Mouse (Mus musculus): ENCODE data around the gene Zfpl1. TPM values are rescaled to one million over a fixed set of nuclear protein-coding genes. Genes with fewer than 3 reads are reported as not detected.

The Zfpl1 gene
- polyA plus RNA-seq, 1 experiment from 2014 or later = 62.7 TPM

DNA sequence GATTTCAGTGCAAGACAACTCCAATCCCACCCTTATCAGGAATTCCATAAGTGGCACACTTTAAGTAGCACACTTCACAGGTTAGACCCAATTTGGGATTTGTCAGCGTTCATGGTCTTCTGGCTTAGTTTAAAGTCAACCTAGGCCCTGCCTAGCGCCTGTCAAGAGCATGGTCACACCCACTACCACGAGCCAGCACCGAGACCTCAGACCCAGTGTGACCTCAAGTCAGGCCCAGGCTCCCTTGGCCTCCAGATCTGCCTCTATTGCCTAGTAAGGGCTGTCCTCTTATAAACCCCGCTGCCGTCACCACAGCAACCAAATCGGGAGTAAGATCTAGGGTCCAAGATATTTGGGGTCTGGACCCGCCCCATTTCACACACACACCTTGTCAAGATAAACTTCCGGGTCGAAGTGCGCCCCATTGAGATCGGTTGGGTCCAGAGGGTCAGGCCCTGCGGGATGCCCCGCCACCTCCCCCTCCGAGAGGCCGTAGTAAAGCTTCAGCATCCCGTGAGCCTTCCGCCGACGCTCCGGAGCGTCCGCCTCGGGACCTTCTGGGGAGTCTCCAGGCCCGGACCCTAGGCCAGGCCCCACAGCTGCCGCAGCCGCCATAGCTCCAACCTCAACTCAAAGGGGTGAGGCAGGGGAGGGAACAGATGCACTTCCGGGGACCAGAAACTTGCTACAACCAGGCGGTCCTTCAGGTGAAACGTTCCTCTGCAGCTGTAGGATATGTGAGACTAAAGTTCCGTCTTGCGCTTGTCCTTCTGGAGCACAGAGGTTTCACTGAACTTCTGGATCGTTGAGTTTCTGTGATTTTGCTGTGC is 8.0 kb downstream of the Zfpl1 start, which contains the start of gene Vps51:
Vps51 (minus strand) TSS at position 668 of the 830 bp plus-strand sequence.
- Histone ChIP-seq H3K4me3 (replicated peaks; ENCODE audit: low read length) (peak within 1 kb of the TSS; percentile 81), H3K4me2 (ENCODE audit: low read depth, low read length) (peak within 1 kb of the TSS; percentile 93), H3K27ac (ENCODE audit: low read length) (peak within 1 kb of the TSS; percentile 84), H3K4me1 (ENCODE audit: control insufficient read depth, insufficient read depth, low read length) (peaks cover 5% of the 10 kb centered on the region), H3K36me3 (ENCODE audit: control insufficient read depth, insufficient read depth, low read length) (peaks cover 4% of the 10 kb centered on the region; the same call in 1 of the 2 replicates), H3K9ac (ENCODE audit: low read length) (peak within 1 kb of the TSS; percentile 87), H3K27me3 (ENCODE audit: control insufficient read depth, insufficient read depth, low read length) (no peaks in the 10 kb centered on the region), H3K9me3 (replicated peaks; ENCODE audit: control insufficient read depth, low read length) (no peaks in the 10 kb centered on the region)
- peak; percentile 88 for ATAC-seq (ENCODE audit: insufficient read depth, low FRiP score)
- WGBS = under 1% methylated on average over 33 of the region's 33 CpGs

DNA sequence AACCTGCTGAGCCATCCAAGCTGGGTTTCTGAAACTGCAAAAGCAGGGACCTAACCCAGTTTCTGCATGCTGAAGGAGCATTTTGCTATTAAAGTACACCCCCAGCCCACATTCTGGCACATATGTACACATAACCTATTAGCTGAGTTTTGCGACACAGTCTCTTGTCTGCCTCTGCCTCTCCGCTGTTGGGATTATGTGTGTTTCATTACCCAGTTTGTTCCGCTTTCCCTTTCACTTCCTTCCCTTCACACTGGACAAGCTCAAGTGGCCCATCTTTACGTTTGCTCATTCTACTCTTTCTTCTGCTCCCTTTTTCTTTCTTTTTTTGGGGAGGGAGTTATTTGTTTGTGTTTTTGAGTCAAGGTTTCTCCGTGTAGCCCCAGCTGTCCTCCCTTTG is 10.9 kb downstream of the Zfpl1 start:
- H3K4me3 ChIP-seq (replicated peaks; ENCODE audit: low read length) = no peak overlapping the region
- H3K9me3 ChIP-seq (replicated peaks; ENCODE audit: control insufficient read depth, low read length) = no peaks in the 10 kb centered on the region
- H3K27ac ChIP-seq (ENCODE audit: low read length) = no peak overlapping the region
- ATAC-seq (ENCODE audit: insufficient read depth, low FRiP score) = no peak
- H3K4me1 ChIP-seq (ENCODE audit: control insufficient read depth, insufficient read depth, low read length) = peaks cover 5% of the 10 kb centered on the region
- H3K4me2 ChIP-seq (ENCODE audit: low read depth, low read length) = no peak overlapping the region
- WGBS = 91% methylated on average over 5 of the region's 5 CpGs
- no peaks in the 10 kb centered on the region for H3K27me3 ChIP-seq (ENCODE audit: control insufficient read depth, insufficient read depth, low read length)
- no peak overlapping the region for H3K9ac ChIP-seq (ENCODE audit: low read length)
- peaks cover 6% of the 10 kb centered on the region; the same call in 1 of the 2 replicates for H3K36me3 ChIP-seq (ENCODE audit: control insufficient read depth, insufficient read depth, low read length)

DNA sequence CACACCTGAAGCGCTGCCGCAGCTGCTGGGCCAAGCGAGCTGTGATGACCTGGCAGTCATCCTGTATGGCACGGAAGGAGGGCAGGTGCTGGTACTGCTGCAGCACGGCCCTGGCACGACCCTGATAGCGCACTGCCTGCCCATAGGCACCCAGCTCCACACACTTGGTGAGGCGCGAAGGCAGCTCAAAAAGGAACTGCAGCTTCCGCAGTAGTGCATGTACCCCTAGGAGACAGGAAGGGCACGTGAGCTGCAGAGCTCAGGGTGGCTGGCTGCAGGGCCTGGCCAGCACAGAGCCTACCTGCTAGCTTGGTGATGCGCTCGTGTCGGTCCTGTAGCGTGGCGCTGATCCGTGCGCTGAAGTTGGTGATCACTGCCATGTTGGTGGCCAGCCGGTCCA is 13.5 kb downstream of the Zfpl1 start:
- no peak overlapping the region for H3K4me3 ChIP-seq (replicated peaks; ENCODE audit: low read length)
- H3K9me3 ChIP-seq (replicated peaks; ENCODE audit: control insufficient read depth, low read length) = no peaks in the 10 kb centered on the region
- no peak overlapping the region for H3K9ac ChIP-seq (ENCODE audit: low read length)
- H3K27ac ChIP-seq (ENCODE audit: low read length) = no peak overlapping the region
- H3K27me3 ChIP-seq (ENCODE audit: control insufficient read depth, insufficient read depth, low read length) = no peaks in the 10 kb centered on the region
- no peak for ATAC-seq (ENCODE audit: insufficient read depth, low FRiP score)
- 92% methylated on average over 19 of the region's 19 CpGs for WGBS
- no peak overlapping the region for H3K4me2 ChIP-seq (ENCODE audit: low read depth, low read length)
- H3K4me1 ChIP-seq (ENCODE audit: control insufficient read depth, insufficient read depth, low read length) = peaks cover 17% of the 10 kb centered on the region
- peaks cover 6% of the 10 kb centered on the region; the same call in 1 of the 2 replicates for H3K36me3 ChIP-seq (ENCODE audit: control insufficient read depth, insufficient read depth, low read length)

- no peaks in the 10 kb centered on the region for H3K9me3 ChIP-seq (replicated peaks; ENCODE audit: control insufficient read depth, low read length)
Measured at GRCm38 (mm10) chr19:6070571-6071250, 14.0 kb downstream of the Zfpl1 start.

GRCm38 (mm10) chr19:6069851-6070250 is 14.9 kb downstream of the Zfpl1 start:
- H3K4me1 ChIP-seq (ENCODE audit: control insufficient read depth, insufficient read depth, low read length) = peaks cover 14% of the 10 kb centered on the region
- no peak overlapping the region for H3K27ac ChIP-seq (ENCODE audit: low read length)
- no peak overlapping the region for H3K4me3 ChIP-seq (replicated peaks; ENCODE audit: low read length)
- H3K27me3 ChIP-seq (ENCODE audit: control insufficient read depth, insufficient read depth, low read length) = no peaks in the 10 kb centered on the region
- ATAC-seq (ENCODE audit: insufficient read depth, low FRiP score) = no peak
- no peaks in the 10 kb centered on the region for H3K9me3 ChIP-seq (replicated peaks; ENCODE audit: control insufficient read depth, low read length)
- no peak overlapping the region for H3K4me2 ChIP-seq (ENCODE audit: low read depth, low read length)
- peaks cover 6% of the 10 kb centered on the region; the same call in 1 of the 2 replicates for H3K36me3 ChIP-seq (ENCODE audit: control insufficient read depth, insufficient read depth, low read length)
- H3K9ac ChIP-seq (ENCODE audit: low read length) = no peak overlapping the region
- 86% methylated on average over 10 of the region's 10 CpGs for WGBS

More at GRCm38 (mm10) chr19:6070571-6071250, 14.0 kb downstream of the Zfpl1 start:
- H3K27me3 ChIP-seq (ENCODE audit: control insufficient read depth, insufficient read depth, low read length) = no peaks in the 10 kb centered on the region
- ATAC-seq (ENCODE audit: insufficient read depth, low FRiP score) = no peak
- no peak overlapping the region for H3K27ac ChIP-seq (ENCODE audit: low read length)
- no peak overlapping the region for H3K9ac ChIP-seq (ENCODE audit: low read length)
- H3K4me1 ChIP-seq (ENCODE audit: control insufficient read depth, insufficient read depth, low read length) = peaks cover 14% of the 10 kb centered on the region
- WGBS = 90% methylated on average over 31 of the region's 31 CpGs
- no peak overlapping the region for H3K4me2 ChIP-seq (ENCODE audit: low read depth, low read length)
- H3K36me3 ChIP-seq (ENCODE audit: control insufficient read depth, insufficient read depth, low read length) = peaks cover 6% of the 10 kb centered on the region; the same call in 1 of the 2 replicates
- no peak overlapping the region for H3K4me3 ChIP-seq (replicated peaks; ENCODE audit: low read length)

DNA sequence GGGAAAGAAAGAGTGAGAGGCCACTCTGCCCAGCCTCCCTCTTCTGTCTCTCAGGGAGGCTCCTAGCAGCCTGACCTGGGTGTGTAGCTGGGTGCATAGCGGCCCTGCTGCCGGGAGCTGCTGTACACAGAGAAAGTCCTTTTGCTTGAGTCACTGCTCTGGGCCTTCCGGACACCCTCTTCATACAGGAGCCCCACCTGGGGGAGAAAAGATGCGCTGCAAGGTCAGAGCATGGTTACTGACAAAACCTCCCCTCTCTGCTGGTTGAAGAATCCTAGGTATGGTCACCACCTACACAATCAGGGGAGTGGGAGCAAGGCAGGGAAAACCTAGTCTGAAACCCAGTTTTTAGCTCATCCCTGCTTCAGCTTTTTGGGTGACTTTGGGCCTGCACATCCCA is 15.8 kb downstream of the Zfpl1 start:
- H3K9ac ChIP-seq (ENCODE audit: low read length) = no peak overlapping the region
- H3K27me3 ChIP-seq (ENCODE audit: control insufficient read depth, insufficient read depth, low read length) = no peaks in the 10 kb centered on the region
- peaks cover 6% of the 10 kb centered on the region; the same call in 1 of the 2 replicates for H3K36me3 ChIP-seq (ENCODE audit: control insufficient read depth, insufficient read depth, low read length)
- H3K4me1 ChIP-seq (ENCODE audit: control insufficient read depth, insufficient read depth, low read length) = peaks cover 14% of the 10 kb centered on the region
- no peak for ATAC-seq (ENCODE audit: insufficient read depth, low FRiP score)
- H3K9me3 ChIP-seq (replicated peaks; ENCODE audit: control insufficient read depth, low read length) = no peaks in the 10 kb centered on the region
- H3K27ac ChIP-seq (ENCODE audit: low read length) = no peak overlapping the region
- WGBS = 70% methylated on average over 4 of the region's 4 CpGs
- no peak overlapping the region for H3K4me2 ChIP-seq (ENCODE audit: low read depth, low read length)
- no peak overlapping the region for H3K4me3 ChIP-seq (replicated peaks; ENCODE audit: low read length)

- peaks cover 16% of the 10 kb centered on the region for H3K4me1 ChIP-seq (ENCODE audit: control insufficient read depth, insufficient read depth, low read length)
- peak within 1 kb of the TSS; percentile 74 for H3K9ac ChIP-seq (ENCODE audit: low read length)
- peaks cover 6% of the 10 kb centered on the region; the same call in 1 of the 2 replicates for H3K36me3 ChIP-seq (ENCODE audit: control insufficient read depth, insufficient read depth, low read length)
- peak within 1 kb of the TSS; percentile 99 for H3K4me2 ChIP-seq (ENCODE audit: low read depth, low read length)
- no peaks in the 10 kb centered on the region for H3K27me3 ChIP-seq (ENCODE audit: control insufficient read depth, insufficient read depth, low read length)
- 11% methylated on average over 33 of the region's 33 CpGs for WGBS
- peak within 1 kb of the TSS; percentile 54 for H3K4me3 ChIP-seq (replicated peaks; ENCODE audit: low read length)
- peak; percentile 95 for ATAC-seq (ENCODE audit: insufficient read depth, low FRiP score)
- peak within 1 kb of the TSS; percentile 85 for H3K27ac ChIP-seq (ENCODE audit: low read length)
- H3K9me3 ChIP-seq (replicated peaks; ENCODE audit: control insufficient read depth, low read length) = no peaks in the 10 kb centered on the region
Measured at GRCm38 (mm10) chr19:6067724-6068415, 16.9 kb downstream of the Zfpl1 start, which contains the start of gene Tm7sf2. Gene Tm7sf2 (minus strand): TSS chr19:6068373.

GRCm38 (mm10) chr19:6067011-6067723 is 17.6 kb downstream of the Zfpl1 start:
- peak overlapping the region; percentile 74 for H3K9ac ChIP-seq (ENCODE audit: low read length)
- peaks cover 23% of the 10 kb centered on the region for H3K4me1 ChIP-seq (ENCODE audit: control insufficient read depth, insufficient read depth, low read length)
- under 1% methylated on average over 30 of the region's 30 CpGs for WGBS
- H3K36me3 ChIP-seq (ENCODE audit: control insufficient read depth, insufficient read depth, low read length) = peaks cover 6% of the 10 kb centered on the region; the same call in 1 of the 2 replicates
- peak overlapping the region; percentile 54 for H3K4me3 ChIP-seq (replicated peaks; ENCODE audit: low read length)
- no peaks in the 10 kb centered on the region for H3K9me3 ChIP-seq (replicated peaks; ENCODE audit: control insufficient read depth, low read length)
- H3K27ac ChIP-seq (ENCODE audit: low read length) = peak overlapping the region; percentile 85
- H3K4me2 ChIP-seq (ENCODE audit: low read depth, low read length) = peak overlapping the region; percentile 99
- H3K27me3 ChIP-seq (ENCODE audit: control insufficient read depth, insufficient read depth, low read length) = no peaks in the 10 kb centered on the region
- ATAC-seq (ENCODE audit: insufficient read depth, low FRiP score) = peak; percentile 44; the same call in 1 of the 2 replicates
